Mouse (Mus musculus) CH12.LX (cell line): ENCODE data around the gene Kirrel3.

ENCODE experiments used
- CTCF ChIP-seq, 2 experiments: IDR thresholded peaks in 1 of 2; conservative IDR thresholded peaks in 1 of 2; 2 replicates each; pipeline ENCODE4 v1.5.1; 2011 to 2012; ENCODE audit warnings: low read depth in 2 of 2, low read length in 2 of 2, improper control_type of control experiment in 1 of 2, inconsistent platforms in 1 of 2, mild to moderate bottlenecking in 1 of 2, moderate library complexity in 1 of 2
- ETS1 ChIP-seq: conservative IDR thresholded peaks from 2 replicates; pipeline ENCODE4 v1.6.1; 2012; ENCODE audit warnings: low read depth, mild to moderate bottlenecking, inconsistent platforms, low read length, improper control_type of control experiment, moderate library complexity
- GABPA ChIP-seq: IDR thresholded peaks from 2 replicates; pipeline ENCODE4 v1.6.1; 2012; ENCODE audit warnings: low read depth, low read length, improper control_type of control experiment, inconsistent platforms; ENCODE audit not compliant: insufficient replicate concordance
- KAT2A ChIP-seq: IDR thresholded peaks from 2 replicates; pipeline ENCODE4 v1.6.1; 2012; ENCODE audit warnings: low read length, improper control_type of control experiment, inconsistent platforms; ENCODE audit not compliant: insufficient replicate concordance
- MYC ChIP-seq: IDR thresholded peaks from 2 replicates; pipeline ENCODE4 v1.6.1; 2011; ENCODE audit warnings: low read depth, mild to moderate bottlenecking, improper control_type of control experiment, low read length
- PAX5 ChIP-seq: IDR thresholded peaks from 2 replicates; pipeline ENCODE4 v1.6.1; 2012; ENCODE audit warnings: low read length, inconsistent platforms, mixed read lengths
- POLR2A ChIP-seq: IDR thresholded peaks from 2 replicates; pipeline ENCODE4 v1.6.1; 2011; ENCODE audit warnings: low read depth, mild to moderate bottlenecking, improper control_type of control experiment, low read length
- POLR2AphosphoS2 ChIP-seq: IDR thresholded peaks from 2 replicates; pipeline ENCODE4 v1.6.1; 2011; ENCODE audit warnings: low read depth, low read length, improper control_type of control experiment
- RCOR1 ChIP-seq: conservative IDR thresholded peaks from 2 replicates; pipeline ENCODE4 v1.6.1; 2012; ENCODE audit warnings: low read depth, mild to moderate bottlenecking, inconsistent platforms, low read length, improper control_type of control experiment
- SMC3 ChIP-seq: IDR thresholded peaks from 2 replicates; pipeline ENCODE4 v1.6.1; 2011; ENCODE audit warnings: low read depth, low read length, improper control_type of control experiment
- ZKSCAN1 ChIP-seq: IDR thresholded peaks from 2 replicates; pipeline ENCODE4 v1.6.1; 2012; ENCODE audit warnings: low read depth, inconsistent platforms, low read length, improper control_type of control experiment, borderline replicate concordance
- ZNF384 ChIP-seq: IDR thresholded peaks from 2 replicates; pipeline ENCODE4 v1.6.1; 2012; ENCODE audit warnings: low read depth, low read length, improper control_type of control experiment, inconsistent platforms

DNA sequence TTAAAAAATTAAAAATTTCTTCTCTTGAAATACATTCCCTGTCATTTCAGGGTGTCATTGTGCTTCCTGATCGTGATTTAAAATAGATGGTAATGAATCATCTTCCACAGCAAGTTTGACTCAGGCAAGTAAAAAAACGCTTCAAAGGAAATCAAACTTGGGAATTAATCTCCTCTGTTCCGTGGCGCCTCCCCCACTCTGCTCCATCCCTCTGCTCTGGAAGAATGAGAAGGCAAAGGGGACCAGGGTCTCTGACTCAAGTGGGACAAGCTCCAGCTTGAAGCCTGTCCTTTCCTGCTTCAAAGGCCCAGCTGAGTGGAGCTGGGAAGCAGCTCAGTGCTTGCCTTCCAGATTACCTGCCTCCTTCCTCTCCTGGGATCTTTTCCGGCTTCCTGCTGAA is 9.5 kb upstream of the Kirrel3 start:
- no peak for TF ChIP-seq POLR2A
- no peak for TF ChIP-seq GABPA
- TF ChIP-seq SMC3: no peak
- no peak for TF ChIP-seq CTCF (conservative IDR thresholded peaks at IDR 0.05 in 1 of 2, IDR thresholded peaks at IDR 0.05 in 1 of 2; ENCODE audit: low read depth in 2 of 2, low read length in 2 of 2)
- TF ChIP-seq KAT2A: no peak
- no peak for TF ChIP-seq ETS1
- no peak for TF ChIP-seq ZNF384
- no peak for TF ChIP-seq MYC
- no peak for TF ChIP-seq ZKSCAN1
- TF ChIP-seq RCOR1: no peak
- TF ChIP-seq POLR2AphosphoS2: no peak
- no peak for TF ChIP-seq PAX5
